Mouse (Mus musculus): ENCODE measurements at regions not wholly inside any gene's neighbourhood (a gene's known extent, or its start where the extent isn't known, plus 50 kb on each side); places are given as distances from the start of the nearest gene placed in this dataset.

GRCm38 (mm10) chr3:17790331-17790730 is 157.9 kb upstream of the Cypt12 start:
- TF ChIP-seq CTCF (IDR thresholded peaks at IDR 0.05; ENCODE audit: borderline replicate concordance, extremely low read depth, insufficient read depth, insufficient read length) (no peak), POLR2A (IDR thresholded peaks at IDR 0.05; ENCODE audit: borderline replicate concordance, extremely low read depth, insufficient read depth, insufficient read length, poor library complexity, severe bottlenecking) (no peak)
